Mouse (Mus musculus) myocyte (in vitro differentiated cells): ENCODE results near the gene Ttc7. TPM values are rescaled to one million over a fixed set of nuclear protein-coding genes. Genes with fewer than 3 reads are reported as not detected.
A peak's percentile ranks its signal among the peaks of the same experiment; 100 is the strongest.

Source experiments
- H3K27me3 ChIP-seq: one replicate; pipeline ENCODE4 v1.6.1; 2011; ENCODE audit not compliant: control insufficient read depth, insufficient read depth, insufficient read length
- H3K36me3 ChIP-seq: one replicate; pipeline ENCODE4 v1.6.1; 2011; ENCODE audit not compliant: control insufficient read depth, insufficient read depth
- H3K4me2 ChIP-seq: one replicate; pipeline ENCODE4 v1.6.1; 2011; ENCODE audit warnings: low read depth, control low read depth
- H3K4me3 ChIP-seq: one replicate; pipeline ENCODE4 v1.5.1; 2011; ENCODE audit warnings: mild to moderate bottlenecking, control low read depth, moderate library complexity
- H3K79me2 ChIP-seq: one replicate; pipeline ENCODE4 v1.6.1; 2011; ENCODE audit not compliant: control insufficient read depth, insufficient read depth
- H3ac ChIP-seq: one replicate; pipeline ENCODE4 v1.6.1; 2011; ENCODE audit not compliant: control insufficient read depth, insufficient read length
- CEBPB ChIP-seq: IDR thresholded peaks from 2 replicates; pipeline ENCODE4 v1.6.1; 2011; ENCODE audit warnings: mild to moderate bottlenecking, moderate library complexity; ENCODE audit not compliant: poor library complexity, insufficient read depth, severe bottlenecking
- E2F4 ChIP-seq: IDR thresholded peaks from one replicate; pipeline ENCODE4 v1.6.1; 2011; ENCODE audit warnings: mild to moderate bottlenecking, control low read depth, moderate library complexity; ENCODE audit not compliant: insufficient read depth
- MAX ChIP-seq: IDR thresholded peaks from one replicate; pipeline ENCODE4 v1.6.1; 2011; ENCODE audit warnings: low read depth, mild to moderate bottlenecking, control low read depth
- MYOD1 ChIP-seq, 3 experiments: IDR thresholded peaks; one replicate each; pipeline ENCODE4 v1.6.1; 2011; ENCODE audit warnings: control low read depth in 2 of 3, low read depth in 2 of 3, mild to moderate bottlenecking in 2 of 3, moderate library complexity in 1 of 3; ENCODE audit not compliant: insufficient read length in 2 of 3, control insufficient read depth in 1 of 3
- MYOG ChIP-seq, 3 experiments: IDR thresholded peaks; one replicate each; pipeline ENCODE4 v1.6.1; 2011; ENCODE audit warnings: control low read depth in 2 of 3, low read depth in 2 of 3, mild to moderate bottlenecking in 2 of 3; ENCODE audit not compliant: insufficient read length in 2 of 3, control insufficient read depth in 1 of 3, insufficient read depth in 1 of 3
- POLR2A ChIP-seq: IDR thresholded peaks from one replicate; pipeline ENCODE4 v1.6.1; 2011; ENCODE audit warnings: low read depth, mild to moderate bottlenecking, control low read depth, moderate library complexity; ENCODE audit not compliant: insufficient read length
- POLR2AphosphoS2 ChIP-seq: IDR thresholded peaks from one replicate; pipeline ENCODE4 v1.6.1; 2011; ENCODE audit warnings: low read depth, control low read depth; ENCODE audit not compliant: insufficient read length
- REST ChIP-seq: IDR thresholded peaks from one replicate; pipeline ENCODE4 v1.6.1; 2011; ENCODE audit warnings: mild to moderate bottlenecking, control low read depth, moderate library complexity; ENCODE audit not compliant: insufficient read depth, insufficient read length
- SRF ChIP-seq: IDR thresholded peaks from one replicate; pipeline ENCODE4 v1.6.1; 2011; ENCODE audit warnings: low read depth; ENCODE audit not compliant: control insufficient read depth, insufficient read length
- TCF12 ChIP-seq: IDR thresholded peaks from one replicate; pipeline ENCODE4 v1.6.1; 2011; ENCODE audit warnings: mild to moderate bottlenecking, control low read depth; ENCODE audit not compliant: poor library complexity, insufficient read depth, severe bottlenecking
- TCF3 ChIP-seq: IDR thresholded peaks from one replicate; pipeline ENCODE4 v1.6.1; 2011; ENCODE audit warnings: low read depth, control low read depth; ENCODE audit not compliant: insufficient read length
- USF1 ChIP-seq: IDR thresholded peaks from one replicate; pipeline ENCODE4 v1.6.1; 2011; ENCODE audit warnings: low read depth, mild to moderate bottlenecking, control low read depth, moderate library complexity
- polyA plus RNA-seq: library from polyadenylated mRNA; unstranded; fragments of >200 nt; fragmentation: generic; extraction: Trizol; gene quantifications from one replicate; pipeline ENCODE4 v1.2.1, GENCODE M21; 2012; ENCODE audit warnings: missing spikeins

The Ttc7 gene
- polyA plus RNA-seq, 1 experiment: 15.2 TPM

DNA sequence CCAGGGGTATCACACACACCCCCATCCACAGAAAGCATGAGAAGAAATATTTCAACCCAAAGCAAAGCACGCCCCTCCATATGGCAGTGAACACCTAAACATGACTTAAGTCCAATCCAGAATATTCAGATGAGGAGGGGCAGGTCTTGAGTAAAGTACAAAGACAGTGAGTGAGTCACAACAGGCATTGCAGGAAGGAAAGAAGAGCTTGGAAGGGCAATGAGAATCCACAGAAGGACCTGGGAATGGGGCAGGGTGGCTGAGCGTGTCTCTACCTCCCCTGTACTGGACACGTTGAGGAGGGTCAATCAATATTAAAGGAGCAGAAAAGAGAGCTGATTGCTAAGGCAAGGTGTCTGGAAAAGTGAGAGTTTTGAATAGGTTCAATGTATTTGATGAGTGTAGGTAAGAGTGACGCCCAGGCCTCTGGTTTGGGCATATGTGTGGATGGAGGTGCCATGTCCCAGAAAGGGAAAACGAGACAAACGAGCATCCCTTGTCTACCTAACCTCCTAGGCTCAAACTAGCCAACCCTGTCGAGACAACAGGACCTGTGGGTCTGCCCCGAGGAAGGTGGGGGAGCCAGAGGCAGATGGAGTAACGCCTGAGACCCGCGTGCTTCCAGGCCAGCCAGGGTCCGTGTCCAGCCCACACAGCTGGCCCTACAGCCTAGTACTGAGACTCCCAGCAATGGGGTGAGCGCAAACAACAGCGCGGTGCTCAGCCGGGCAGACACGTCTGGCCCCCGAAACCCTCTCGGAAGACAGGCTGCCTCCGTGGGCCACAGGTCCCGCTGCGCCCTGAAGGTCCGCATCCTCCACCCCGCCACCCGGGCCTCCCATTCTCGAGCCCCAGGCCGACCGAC lies 17.5 kb upstream of the Ttc7 start:
- Histone ChIP-seq H3K4me2 (peak overlapping the region; percentile 64), H3ac (peak overlapping the region; percentile 18), H3K36me3 (peaks cover 6% of the 10 kb centered on the region), H3K27me3 (no peaks in the 10 kb centered on the region), H3K4me3 (peak overlapping the region; percentile 71), H3K79me2 (peaks cover 40% of the 10 kb centered on the region)
- no peak for TF ChIP-seq REST
- TF ChIP-seq E2F4: no peak
- no peak for TF ChIP-seq MAX
- no peak for TF ChIP-seq MYOG (IDR thresholded peaks at IDR 0.05; ENCODE audit: control insufficient read depth in 1 of 3, insufficient read depth in 1 of 3, insufficient read length in 2 of 3, low read depth in 2 of 3)
- no peak for TF ChIP-seq MYOD1 (IDR thresholded peaks at IDR 0.05; ENCODE audit: control insufficient read depth in 1 of 3, insufficient read length in 2 of 3, low read depth in 2 of 3)
- no peak for TF ChIP-seq POLR2AphosphoS2
- TF ChIP-seq CEBPB: no peak
- TF ChIP-seq TCF12: no peak
- no peak for TF ChIP-seq SRF
- TF ChIP-seq POLR2A: no peak
- TF ChIP-seq TCF3: no peak
- TF ChIP-seq USF1: no peak

DNA sequence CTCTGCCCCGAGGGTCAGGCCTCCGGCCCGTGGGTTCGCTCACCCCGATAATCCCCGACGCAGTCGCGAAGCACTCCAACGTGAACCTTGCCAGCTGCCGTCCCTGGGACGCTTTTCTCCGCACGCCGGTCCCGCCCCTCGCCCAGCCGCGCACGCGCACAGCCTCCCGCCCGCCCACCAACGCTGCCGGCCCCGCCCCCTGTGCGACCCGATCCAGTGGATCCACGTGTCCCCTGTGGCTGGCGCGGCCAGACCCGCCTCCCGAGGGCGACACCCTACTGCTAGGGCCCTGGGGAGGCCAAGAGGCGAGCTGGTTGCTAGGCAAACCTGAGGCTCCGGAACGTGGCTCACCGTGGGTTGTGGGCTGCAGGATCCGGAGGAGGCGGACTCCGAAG lies 16.9 kb upstream of the Ttc7 start, which contains the start of gene Mcfd2:
Mcfd2 (minus strand) TSS at position 144 of the 395 bp plus-strand sequence.
- Histone ChIP-seq H3K27me3 (no peaks in the 10 kb centered on the region), H3K79me2 (peaks cover 39% of the 10 kb centered on the region), H3K4me2 (peak within 1 kb of the TSS; percentile 76), H3K36me3 (peaks cover 5% of the 10 kb centered on the region), H3K4me3 (peak within 1 kb of the TSS; percentile 71), H3ac (peak within 1 kb of the TSS; percentile 18)
- TF ChIP-seq POLR2AphosphoS2 (peak; percentile 75), CEBPB (no peak), MYOD1 (IDR thresholded peaks at IDR 0.05; ENCODE audit: control insufficient read depth in 1 of 3, insufficient read length in 2 of 3, low read depth in 2 of 3) (peak in 1 of 3 experiments; percentile 18), TCF3 (no peak), E2F4 (no peak), TCF12 (no peak), REST (no peak), MAX (no peak), SRF (peak; percentile 31), POLR2A (peak; percentile 86), MYOG (IDR thresholded peaks at IDR 0.05; ENCODE audit: control insufficient read depth in 1 of 3, insufficient read depth in 1 of 3, insufficient read length in 2 of 3, low read depth in 2 of 3) (peak in 2 of 3 experiments; percentile 2 to 17), USF1 (peak; percentile 21)

DNA sequence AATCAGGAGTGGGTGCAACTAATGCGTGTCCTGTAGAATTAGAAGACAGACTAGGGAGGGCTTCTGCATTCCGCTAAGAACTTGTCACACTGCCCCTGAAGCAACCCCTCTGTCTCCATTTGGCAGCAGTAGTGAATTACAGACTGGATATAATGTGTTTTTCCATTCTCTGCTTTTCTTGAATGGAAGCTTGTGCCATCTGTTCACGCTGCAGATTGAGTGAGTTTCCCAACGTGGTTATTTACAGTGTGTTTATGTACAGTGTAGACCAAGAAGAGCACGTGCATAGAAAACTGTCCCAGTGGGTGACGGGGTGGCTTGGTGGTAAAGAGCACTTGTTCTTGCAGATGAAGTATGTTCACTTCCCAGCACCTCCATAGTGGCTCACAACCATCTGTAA lies 13.2 kb upstream of the Ttc7 start:
- no peaks in the 10 kb centered on the region for H3K36me3 ChIP-seq
- H3K4me2 ChIP-seq: no peak overlapping the region
- no peaks in the 10 kb centered on the region for H3K27me3 ChIP-seq
- H3K4me3 ChIP-seq: no peak overlapping the region
- no peak overlapping the region for H3ac ChIP-seq
- H3K79me2 ChIP-seq: peaks cover 11% of the 10 kb centered on the region
- TF ChIP-seq POLR2AphosphoS2: no peak
- no peak for TF ChIP-seq SRF
- TF ChIP-seq MYOD1 (IDR thresholded peaks at IDR 0.05; ENCODE audit: control insufficient read depth in 1 of 3, insufficient read length in 2 of 3, low read depth in 2 of 3): no peak
- no peak for TF ChIP-seq E2F4
- no peak for TF ChIP-seq MAX
- no peak for TF ChIP-seq USF1
- TF ChIP-seq POLR2A: no peak
- TF ChIP-seq MYOG (IDR thresholded peaks at IDR 0.05; ENCODE audit: control insufficient read depth in 1 of 3, insufficient read depth in 1 of 3, insufficient read length in 2 of 3, low read depth in 2 of 3): no peak
- no peak for TF ChIP-seq CEBPB
- no peak for TF ChIP-seq REST
- TF ChIP-seq TCF3: no peak
- TF ChIP-seq TCF12: no peak

DNA sequence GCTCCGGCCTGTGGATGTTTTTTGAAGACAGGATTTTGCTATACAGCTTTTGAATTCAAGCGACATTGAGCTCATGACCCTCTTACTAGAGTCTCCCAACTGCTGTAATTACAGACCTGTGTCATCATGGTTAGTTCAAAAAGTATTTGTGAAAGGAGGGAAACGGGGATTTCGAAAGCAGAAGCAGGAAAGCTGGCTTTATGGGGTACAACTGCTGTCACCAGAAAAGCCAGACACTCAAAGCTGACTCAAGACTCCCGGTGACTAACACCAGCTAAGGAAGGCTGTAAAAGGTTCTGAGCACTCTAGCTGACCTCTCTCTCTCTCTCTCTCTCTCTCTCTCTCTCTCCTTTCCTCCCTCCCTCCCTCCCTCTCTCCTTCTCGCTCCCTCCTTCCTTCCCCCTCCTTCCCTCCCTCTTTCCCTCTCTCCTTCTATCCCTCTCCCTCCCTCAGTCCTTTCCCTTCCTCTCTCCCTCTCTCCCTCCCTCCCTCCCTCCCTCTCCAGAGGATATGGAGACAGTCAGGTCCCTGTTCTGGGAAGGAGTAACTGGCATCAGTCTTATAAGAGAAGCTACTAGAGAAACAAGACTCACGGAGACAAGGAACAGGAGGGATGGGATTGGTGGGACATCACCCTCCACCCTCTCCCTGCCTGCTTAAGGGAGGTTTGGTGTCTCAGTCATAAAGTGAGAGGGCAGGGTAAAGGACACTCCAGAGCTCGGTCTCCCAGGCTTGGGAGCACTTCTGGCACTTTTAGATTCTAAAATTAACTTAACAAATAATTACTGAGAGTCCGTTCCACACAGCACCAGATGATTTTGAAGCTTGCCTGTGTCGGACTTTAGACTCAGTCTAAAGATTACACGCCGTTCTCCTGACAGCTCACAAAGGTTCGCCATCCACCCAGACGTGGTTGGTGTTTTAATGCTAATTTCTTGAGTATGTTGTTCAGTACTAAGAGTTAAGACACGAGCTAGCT lies 7.0 kb upstream of the Ttc7 start:
- H3K4me2 ChIP-seq: peak overlapping the region; percentile 46
- no peak overlapping the region for H3K4me3 ChIP-seq
- no peaks in the 10 kb centered on the region for H3K27me3 ChIP-seq
- no peak overlapping the region for H3ac ChIP-seq
- TF ChIP-seq USF1 (no peak), CEBPB (peak; percentile 73; the same call in 1 of the 2 replicates)
- no peaks in the 10 kb centered on the region for H3K79me2 ChIP-seq
- H3K36me3 ChIP-seq: no peaks in the 10 kb centered on the region
